Mouse (Mus musculus): ENCODE data around the gene Erg. TPM values are rescaled to one million over a fixed set of nuclear protein-coding genes. Genes with fewer than 3 reads are reported as not detected.

Gene Erg
- 1.3 and 1.4 TPM in 2 replicates for polyA plus RNA-seq (2015; fragmentation: Nextera tagmentation; extraction: Ambion mirVana)

GRCm38 (mm10) chr16:95586311-95586602 lies at the start of gene Erg:
Erg (minus strand) TSS chr16:95586593.
- WGBS = 8% methylated on average over 5 of the region's 5 CpGs
- Histone ChIP-seq H3K4me1 (ENCODE audit: control insufficient read depth, insufficient read depth, low read length) (peaks cover 14% of the 10 kb centered on the region), H3K27ac (ENCODE audit: low read length) (no peak within 1 kb of the TSS), H3K9ac (ENCODE audit: low read depth, low read length) (peak within 1 kb of the TSS; percentile 58), H3K4me3 (ENCODE audit: low read depth, low read length) (peak within 1 kb of the TSS; percentile 47), H3K4me2 (ENCODE audit: low read length) (peak within 1 kb of the TSS; percentile 90), H3K9me3 (replicated peaks; ENCODE audit: control insufficient read depth, low read length, poor library complexity, severe bottlenecking) (no peaks in the 10 kb centered on the region; the same call in 1 of the 2 replicates), H3K36me3 (ENCODE audit: control insufficient read depth, insufficient read depth, low read length) (no peaks in the 10 kb centered on the region), H3K27me3 (ENCODE audit: control insufficient read depth, insufficient read depth, low read depth, low read length) (peaks cover 20% of the 10 kb centered on the region)
- ATAC-seq = no peak

DNA sequence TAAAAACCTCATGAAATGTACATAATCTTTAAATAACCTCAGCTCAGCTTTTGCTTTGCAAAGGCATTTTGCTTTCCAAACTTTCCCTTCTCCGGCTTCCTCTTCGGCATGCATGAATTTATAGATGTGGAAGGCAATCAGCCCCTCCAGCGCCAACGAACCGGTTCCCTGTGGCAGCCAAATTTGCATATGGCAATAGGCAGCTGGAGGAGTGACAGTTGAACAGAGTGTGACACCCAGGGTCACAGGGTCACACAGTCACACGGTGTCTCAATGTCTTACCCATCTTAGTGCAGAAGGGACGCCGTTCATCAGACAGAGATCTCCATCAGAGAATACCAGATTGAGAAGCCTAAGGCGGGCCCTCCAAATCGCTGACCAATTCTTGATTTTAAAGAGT lies 45.4 kb upstream of the Erg start:
- no peaks in the 10 kb centered on the region for H3K4me1 ChIP-seq (ENCODE audit: control insufficient read depth, insufficient read depth, low read length)
- H3K36me3 ChIP-seq (ENCODE audit: control insufficient read depth, insufficient read depth, low read length) = no peaks in the 10 kb centered on the region
- no peak overlapping the region for H3K4me2 ChIP-seq (ENCODE audit: low read length)
- H3K27ac ChIP-seq (ENCODE audit: low read length) = no peak overlapping the region
- H3K27me3 ChIP-seq (ENCODE audit: control insufficient read depth, insufficient read depth, low read depth, low read length) = no peaks in the 10 kb centered on the region
- WGBS = 72% methylated on average over 10 of the region's 10 CpGs
- ATAC-seq = no peak
- H3K9ac ChIP-seq (ENCODE audit: low read depth, low read length) = no peak overlapping the region
- no peak overlapping the region for H3K4me3 ChIP-seq (ENCODE audit: low read depth, low read length)
- no peaks in the 10 kb centered on the region for H3K9me3 ChIP-seq (replicated peaks; ENCODE audit: control insufficient read depth, low read length, poor library complexity, severe bottlenecking)

DNA sequence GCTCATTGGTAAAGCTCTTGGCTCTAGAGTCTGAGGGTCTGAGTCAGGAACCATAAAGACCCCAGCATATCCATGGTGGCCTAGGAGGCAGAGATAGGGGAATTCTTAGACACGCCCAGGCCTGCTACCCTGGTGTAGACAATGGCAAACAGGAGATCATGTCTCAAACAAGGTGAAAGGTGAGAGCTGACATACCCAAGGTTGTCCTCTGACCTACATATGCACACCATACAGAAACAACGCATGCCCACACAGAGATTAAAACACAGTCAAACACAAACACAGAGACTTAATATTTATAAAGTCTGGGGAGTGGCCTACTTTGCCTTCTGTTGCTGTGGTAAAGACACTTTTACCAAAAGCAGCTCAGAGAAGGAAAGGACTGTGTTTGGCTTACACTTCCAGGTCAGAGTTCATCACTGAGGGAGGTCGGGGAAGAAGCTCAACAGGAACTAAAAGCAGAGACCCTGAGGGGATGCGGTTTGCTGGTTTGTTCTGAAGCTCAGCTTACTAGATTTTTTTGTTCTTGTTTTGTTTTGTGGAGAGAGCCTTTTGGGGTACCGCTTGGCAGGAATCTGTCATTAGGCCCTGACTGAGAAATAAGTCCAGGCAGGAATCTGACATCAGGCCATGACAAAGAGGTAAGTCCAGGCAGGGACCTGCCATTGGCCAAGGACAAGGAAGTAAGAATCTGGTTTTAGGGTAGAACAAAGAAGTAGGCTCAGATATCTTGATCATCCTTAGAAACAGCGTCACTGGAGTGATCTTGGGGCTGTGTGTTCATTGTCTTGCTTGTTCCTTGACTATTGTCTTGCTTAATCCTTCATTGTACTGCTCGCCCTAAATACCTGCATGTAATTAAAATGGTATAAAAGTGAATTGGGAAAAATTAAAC lies 37.7 kb upstream of the Erg start:
- Histone ChIP-seq H3K27me3 (ENCODE audit: control insufficient read depth, insufficient read depth, low read depth, low read length) (no peaks in the 10 kb centered on the region), H3K4me2 (ENCODE audit: low read length) (no peak overlapping the region), H3K36me3 (ENCODE audit: control insufficient read depth, insufficient read depth, low read length) (no peaks in the 10 kb centered on the region), H3K27ac (ENCODE audit: low read length) (no peak overlapping the region), H3K4me3 (ENCODE audit: low read depth, low read length) (no peak overlapping the region), H3K9ac (ENCODE audit: low read depth, low read length) (no peak overlapping the region), H3K4me1 (ENCODE audit: control insufficient read depth, insufficient read depth, low read length) (no peaks in the 10 kb centered on the region), H3K9me3 (replicated peaks; ENCODE audit: control insufficient read depth, low read length, poor library complexity, severe bottlenecking) (no peaks in the 10 kb centered on the region)
- ATAC-seq = no peak
- WGBS = 46% methylated on average over 7 of the region's 7 CpGs

- Histone ChIP-seq H3K27me3 (ENCODE audit: control insufficient read depth, insufficient read depth, low read depth, low read length) (no peaks in the 10 kb centered on the region), H3K36me3 (ENCODE audit: control insufficient read depth, insufficient read depth, low read length) (no peaks in the 10 kb centered on the region), H3K9me3 (replicated peaks; ENCODE audit: control insufficient read depth, low read length, poor library complexity, severe bottlenecking) (no peaks in the 10 kb centered on the region), H3K4me1 (ENCODE audit: control insufficient read depth, insufficient read depth, low read length) (no peaks in the 10 kb centered on the region), H3K4me2 (ENCODE audit: low read length) (no peak overlapping the region), H3K4me3 (ENCODE audit: low read depth, low read length) (no peak overlapping the region), H3K9ac (ENCODE audit: low read depth, low read length) (no peak overlapping the region), H3K27ac (ENCODE audit: low read length) (no peak overlapping the region)
- no peak for ATAC-seq
- 64% methylated on average over 4 of the region's 4 CpGs for WGBS
Observed at GRCm38 (mm10) chr16:95623056-95623455, 36.7 kb upstream of the Erg start.

DNA sequence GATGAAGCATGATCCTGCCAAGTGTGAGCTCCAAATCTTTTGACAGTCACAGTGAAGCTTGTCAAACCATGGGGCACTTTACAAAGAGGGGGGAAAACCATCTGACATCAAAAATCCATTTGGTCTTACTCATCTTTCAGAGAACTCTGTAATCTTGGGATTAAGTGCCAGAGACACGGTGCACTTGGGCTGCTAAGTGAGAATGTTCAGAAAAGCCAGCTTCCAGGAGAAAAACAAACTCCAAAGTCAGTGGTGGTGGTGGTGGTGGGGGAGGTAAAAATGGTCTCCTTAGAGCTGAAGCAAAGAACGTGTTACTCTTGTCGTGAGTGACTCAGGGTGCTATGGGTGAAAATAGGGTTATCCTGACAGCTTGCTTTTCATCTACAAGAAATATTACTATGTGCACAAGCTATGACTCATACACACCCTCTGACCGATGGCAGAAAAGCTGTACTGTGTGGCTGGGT lies 33.5 kb upstream of the Erg start:
- Histone ChIP-seq H3K9me3 (replicated peaks; ENCODE audit: control insufficient read depth, low read length, poor library complexity, severe bottlenecking) (no peaks in the 10 kb centered on the region), H3K27me3 (ENCODE audit: control insufficient read depth, insufficient read depth, low read depth, low read length) (no peaks in the 10 kb centered on the region), H3K4me2 (ENCODE audit: low read length) (no peak overlapping the region), H3K36me3 (ENCODE audit: control insufficient read depth, insufficient read depth, low read length) (no peaks in the 10 kb centered on the region), H3K4me1 (ENCODE audit: control insufficient read depth, insufficient read depth, low read length) (no peaks in the 10 kb centered on the region), H3K27ac (ENCODE audit: low read length) (no peak overlapping the region), H3K4me3 (ENCODE audit: low read depth, low read length) (no peak overlapping the region), H3K9ac (ENCODE audit: low read depth, low read length) (no peak overlapping the region)
- 86% methylated on average over 4 of the region's 4 CpGs for WGBS
- ATAC-seq = no peak

- no peak overlapping the region for H3K27ac ChIP-seq (ENCODE audit: low read length)
- H3K9ac ChIP-seq (ENCODE audit: low read depth, low read length) = no peak overlapping the region
- no peaks in the 10 kb centered on the region for H3K36me3 ChIP-seq (ENCODE audit: control insufficient read depth, insufficient read depth, low read length)
- H3K27me3 ChIP-seq (ENCODE audit: control insufficient read depth, insufficient read depth, low read depth, low read length) = no peaks in the 10 kb centered on the region
- WGBS = 68% methylated on average over 15 of the region's 15 CpGs
- no peaks in the 10 kb centered on the region for H3K9me3 ChIP-seq (replicated peaks; ENCODE audit: control insufficient read depth, low read length, poor library complexity, severe bottlenecking)
- no peak overlapping the region for H3K4me3 ChIP-seq (ENCODE audit: low read depth, low read length)
- no peak overlapping the region for H3K4me2 ChIP-seq (ENCODE audit: low read length)
- ATAC-seq = no peak
- H3K4me1 ChIP-seq (ENCODE audit: control insufficient read depth, insufficient read depth, low read length) = no peaks in the 10 kb centered on the region
Observed at GRCm38 (mm10) chr16:95618206-95618605, 31.8 kb upstream of the Erg start.

GRCm38 (mm10) chr16:95617720-95618119 lies 31.3 kb upstream of the Erg start:
- no peak for ATAC-seq
- no peak overlapping the region for H3K27ac ChIP-seq (ENCODE audit: low read length)
- no peak overlapping the region for H3K4me3 ChIP-seq (ENCODE audit: low read depth, low read length)
- 35% methylated on average over 6 of the region's 6 CpGs for WGBS
- H3K9ac ChIP-seq (ENCODE audit: low read depth, low read length) = no peak overlapping the region
- H3K4me1 ChIP-seq (ENCODE audit: control insufficient read depth, insufficient read depth, low read length) = no peaks in the 10 kb centered on the region
- H3K27me3 ChIP-seq (ENCODE audit: control insufficient read depth, insufficient read depth, low read depth, low read length) = no peaks in the 10 kb centered on the region
- H3K36me3 ChIP-seq (ENCODE audit: control insufficient read depth, insufficient read depth, low read length) = no peaks in the 10 kb centered on the region
- H3K9me3 ChIP-seq (replicated peaks; ENCODE audit: control insufficient read depth, low read length, poor library complexity, severe bottlenecking) = no peaks in the 10 kb centered on the region
- H3K4me2 ChIP-seq (ENCODE audit: low read length) = no peak overlapping the region

DNA sequence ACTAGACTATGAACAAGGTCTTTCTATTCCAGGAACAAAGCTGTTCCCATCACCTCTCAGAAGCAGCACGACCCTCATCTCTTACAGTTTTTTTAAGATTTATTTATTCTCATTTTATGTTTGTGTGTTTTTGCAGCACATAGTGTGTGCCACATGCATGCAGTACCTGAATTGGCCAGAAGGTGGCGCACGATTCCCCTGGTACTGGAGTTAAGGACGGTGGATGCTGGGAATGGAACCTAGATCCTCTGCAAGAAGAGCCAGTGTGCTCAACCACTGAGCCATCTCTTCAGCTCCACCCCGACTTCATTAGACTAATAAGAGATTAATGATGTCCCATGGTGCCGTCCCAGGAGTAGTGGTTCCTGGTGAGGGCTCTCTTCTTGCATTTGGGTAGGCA lies 29.2 kb upstream of the Erg start:
- Histone ChIP-seq H3K9me3 (replicated peaks; ENCODE audit: control insufficient read depth, low read length, poor library complexity, severe bottlenecking) (no peaks in the 10 kb centered on the region), H3K4me3 (ENCODE audit: low read depth, low read length) (no peak overlapping the region), H3K27ac (ENCODE audit: low read length) (no peak overlapping the region), H3K9ac (ENCODE audit: low read depth, low read length) (no peak overlapping the region), H3K4me1 (ENCODE audit: control insufficient read depth, insufficient read depth, low read length) (no peaks in the 10 kb centered on the region), H3K36me3 (ENCODE audit: control insufficient read depth, insufficient read depth, low read length) (no peaks in the 10 kb centered on the region), H3K4me2 (ENCODE audit: low read length) (no peak overlapping the region), H3K27me3 (ENCODE audit: control insufficient read depth, insufficient read depth, low read depth, low read length) (no peaks in the 10 kb centered on the region)
- 43% methylated on average over 6 of the region's 6 CpGs for WGBS
- ATAC-seq = no peak

GRCm38 (mm10) chr16:95614482-95614881 lies 28.1 kb upstream of the Erg start:
- 95% methylated on average over 2 of the region's 2 CpGs for WGBS
- Histone ChIP-seq H3K4me3 (ENCODE audit: low read depth, low read length) (no peak overlapping the region), H3K9me3 (replicated peaks; ENCODE audit: control insufficient read depth, low read length, poor library complexity, severe bottlenecking) (no peaks in the 10 kb centered on the region)

More at GRCm38 (mm10) chr16:95614482-95614881, 28.1 kb upstream of the Erg start:
- Histone ChIP-seq H3K9ac (ENCODE audit: low read depth, low read length) (no peak overlapping the region), H3K27me3 (ENCODE audit: control insufficient read depth, insufficient read depth, low read depth, low read length) (no peaks in the 10 kb centered on the region), H3K27ac (ENCODE audit: low read length) (no peak overlapping the region), H3K4me2 (ENCODE audit: low read length) (no peak overlapping the region), H3K4me1 (ENCODE audit: control insufficient read depth, insufficient read depth, low read length) (no peaks in the 10 kb centered on the region), H3K36me3 (ENCODE audit: control insufficient read depth, insufficient read depth, low read length) (no peaks in the 10 kb centered on the region)
- no peak for ATAC-seq
